Mouse (Mus musculus) heart, postnatal 4 days (tissue): ENCODE results near the gene Gsk3a. TPM values are rescaled to one million over a fixed set of nuclear protein-coding genes. Genes with fewer than 3 reads are reported as not detected.
A peak's percentile ranks its signal among the peaks of the same experiment; 100 is the strongest.
"Not testable (repeated sequence)": the region's sequence is repeated elsewhere in the genome, so short reads cannot be mapped to it uniquely, and the experiment has no call there.

Experiments used
- DNase-seq: peaks from one replicate; pipeline ENCODE4 v3.0.0; 2021
- total RNA-seq, 2 experiments: library from RNA; stranded (reverse); gene quantifications; 2 replicates each; pipeline ENCODE4 v1.2.3; 2021

Gene Gsk3a
- total RNA-seq, 2 experiments from 2014 or later, result 68.2 to 70.9 TPM

DNA sequence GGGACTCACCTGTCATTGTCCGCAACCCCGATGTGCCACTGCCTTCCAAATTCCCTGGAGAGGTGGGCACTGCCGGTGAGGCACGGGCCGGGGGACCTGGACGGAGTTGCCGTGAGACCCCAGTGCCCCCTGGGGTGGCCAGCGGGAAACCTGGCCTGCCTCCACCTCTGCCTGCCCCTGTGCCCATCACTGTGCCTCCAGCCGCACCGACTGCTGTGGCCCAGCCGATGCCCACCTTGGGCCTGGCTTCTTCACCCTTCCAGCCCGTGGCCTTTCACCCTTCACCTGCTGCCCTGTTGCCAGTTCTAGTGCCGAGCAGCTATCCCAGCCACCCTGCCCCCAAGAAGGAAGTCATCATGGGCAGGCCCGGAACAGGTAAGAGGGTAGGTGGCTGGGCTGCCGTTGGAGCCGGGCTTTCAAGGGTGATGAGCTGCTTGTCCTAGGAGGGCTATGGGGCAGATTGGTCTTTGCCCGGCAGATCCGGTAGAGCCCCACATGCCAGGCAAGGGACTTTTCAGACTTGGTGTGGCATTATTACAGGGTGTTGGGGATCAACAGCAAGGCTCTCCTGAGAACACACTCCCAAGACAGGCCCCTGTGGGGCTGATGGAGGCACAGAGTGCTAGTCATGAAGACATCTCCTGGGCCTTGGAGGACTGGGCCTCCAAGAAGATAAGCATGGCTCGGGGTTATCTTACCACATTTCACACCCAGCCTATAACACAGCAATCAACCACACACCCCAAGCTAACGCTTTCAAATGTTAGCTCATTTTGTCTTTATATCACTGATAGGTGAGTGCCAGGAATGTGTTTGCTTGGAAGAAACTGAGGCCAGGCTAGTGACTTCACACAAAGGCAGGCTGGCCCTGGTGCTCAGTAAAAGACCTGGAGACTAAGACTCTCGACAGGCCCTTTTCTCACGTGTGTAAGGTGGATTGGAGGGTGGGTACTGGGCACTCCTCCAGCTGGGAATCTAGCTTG lies 35.9 kb upstream of the Gsk3a start:
- DNase-seq, result no peak

DNA sequence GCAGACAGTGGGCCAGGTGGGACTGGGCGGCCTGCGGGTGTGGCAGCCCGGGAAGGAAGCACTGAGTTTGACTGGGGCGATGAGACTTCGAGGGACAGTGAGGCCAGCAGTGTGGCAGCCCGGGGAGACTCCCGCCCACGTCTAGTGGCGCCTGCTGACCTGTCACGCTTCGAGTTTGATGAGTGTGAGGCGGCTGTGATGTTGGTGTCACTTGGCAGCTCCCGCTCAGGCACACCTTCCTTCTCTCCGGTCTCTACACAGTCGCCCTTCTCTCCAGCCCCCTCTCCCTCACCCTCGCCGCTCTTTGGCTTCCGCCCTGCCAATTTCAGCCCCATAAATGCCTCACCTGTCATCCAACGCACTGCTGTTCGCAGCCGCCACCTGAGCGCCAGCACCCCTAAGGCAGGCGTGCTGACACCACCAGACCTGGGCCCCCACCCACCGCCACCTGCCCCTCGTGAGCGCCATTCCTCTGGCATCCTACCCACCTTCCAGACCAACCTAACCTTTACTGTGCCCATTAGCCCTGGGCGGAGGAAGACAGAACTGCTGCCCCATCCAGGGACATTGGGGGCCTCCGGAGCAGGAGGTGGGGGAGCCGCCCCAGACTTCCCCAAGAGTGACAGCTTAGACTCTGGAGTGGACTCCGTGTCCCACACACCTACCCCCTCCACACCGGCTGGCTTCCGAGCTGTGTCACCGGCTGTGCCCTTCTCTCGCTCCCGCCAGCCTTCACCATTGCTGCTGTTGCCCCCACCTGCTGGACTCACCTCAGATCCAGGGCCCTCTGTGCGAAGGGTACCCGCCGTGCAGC lies 35.0 kb upstream of the Gsk3a start:
- DNase-seq, result no peak

GRCm38 (mm10) chr7:25271651-25272444 lies 34.2 kb upstream of the Gsk3a start:
- DNase-seq, result no peak

DNA sequence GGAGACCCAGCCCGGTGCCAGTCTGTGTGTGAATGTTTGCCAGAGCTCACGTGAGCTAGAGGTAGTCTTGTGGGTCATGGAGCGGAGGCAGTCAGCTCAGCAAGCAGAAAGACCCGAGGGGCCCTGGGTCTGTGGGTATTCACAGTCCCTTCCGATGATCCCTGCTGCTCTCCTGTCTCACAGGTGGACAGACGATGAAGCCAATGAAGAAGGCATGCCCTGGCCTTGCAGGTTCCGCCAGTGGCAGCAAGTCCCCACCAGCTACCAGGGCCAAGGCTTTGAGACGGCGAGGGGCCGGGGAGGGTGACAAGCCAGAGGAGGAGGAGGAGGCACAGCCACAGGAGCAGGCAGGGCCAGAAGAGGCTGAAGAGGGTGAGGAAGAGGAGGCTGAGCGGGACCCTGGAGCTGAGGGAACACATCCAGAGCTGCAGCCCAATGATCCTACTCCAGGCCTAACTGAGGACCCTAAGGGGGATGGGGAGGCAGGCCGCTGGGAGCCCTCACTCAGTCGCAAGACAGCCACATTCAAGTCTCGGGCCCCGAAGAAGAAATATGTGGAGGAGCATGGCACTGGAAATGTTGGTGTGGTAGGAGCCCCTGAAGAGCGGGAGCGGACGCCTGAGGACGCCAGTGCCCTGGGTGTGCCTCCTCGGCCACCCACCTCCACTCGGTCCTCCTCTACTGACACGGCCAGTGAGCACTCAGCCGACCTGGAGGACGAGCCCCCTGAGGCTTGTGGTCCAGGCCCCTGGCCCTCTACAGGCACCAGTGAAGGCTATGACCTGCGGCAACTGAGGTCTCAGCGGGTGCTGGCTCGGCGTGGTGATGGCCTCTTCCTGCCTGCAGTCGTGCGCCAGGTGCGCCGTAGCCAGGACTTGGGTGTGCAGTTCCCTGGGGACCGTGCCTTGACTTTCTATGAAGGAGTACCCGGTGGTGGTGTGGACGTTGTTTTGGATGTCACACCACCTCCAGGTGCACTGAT lies 33.3 kb upstream of the Gsk3a start:
- no peak for DNase-seq

GRCm38 (mm10) chr7:25269545-25270271 lies 32.1 kb upstream of the Gsk3a start:
- peak; percentile 6 for DNase-seq

- peak; percentile 13 for DNase-seq
These were observed 31.4 kb upstream of the Gsk3a start for GRCm38 (mm10) chr7:25269029-25269428.

DNA sequence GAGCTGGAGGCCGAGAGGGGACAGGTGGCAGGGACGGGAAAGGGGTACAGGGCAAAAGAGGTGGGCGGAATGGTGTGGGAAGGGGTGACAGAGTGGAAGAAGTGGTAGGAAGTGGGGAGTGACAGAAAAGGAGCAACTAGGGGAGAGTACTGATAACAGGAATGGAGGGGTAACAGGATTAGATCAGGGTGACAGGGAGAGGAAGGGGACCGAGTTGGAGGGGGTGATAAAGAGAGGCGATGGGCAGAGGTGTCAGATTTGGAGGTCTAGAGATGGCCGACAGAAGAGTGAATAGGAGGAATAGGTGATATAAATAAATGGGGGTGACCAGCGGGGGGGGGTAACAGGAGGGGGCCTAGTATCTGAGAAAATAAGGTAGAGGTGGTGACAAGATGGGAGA lies 30.9 kb upstream of the Gsk3a start:
- no peak for DNase-seq

DNA sequence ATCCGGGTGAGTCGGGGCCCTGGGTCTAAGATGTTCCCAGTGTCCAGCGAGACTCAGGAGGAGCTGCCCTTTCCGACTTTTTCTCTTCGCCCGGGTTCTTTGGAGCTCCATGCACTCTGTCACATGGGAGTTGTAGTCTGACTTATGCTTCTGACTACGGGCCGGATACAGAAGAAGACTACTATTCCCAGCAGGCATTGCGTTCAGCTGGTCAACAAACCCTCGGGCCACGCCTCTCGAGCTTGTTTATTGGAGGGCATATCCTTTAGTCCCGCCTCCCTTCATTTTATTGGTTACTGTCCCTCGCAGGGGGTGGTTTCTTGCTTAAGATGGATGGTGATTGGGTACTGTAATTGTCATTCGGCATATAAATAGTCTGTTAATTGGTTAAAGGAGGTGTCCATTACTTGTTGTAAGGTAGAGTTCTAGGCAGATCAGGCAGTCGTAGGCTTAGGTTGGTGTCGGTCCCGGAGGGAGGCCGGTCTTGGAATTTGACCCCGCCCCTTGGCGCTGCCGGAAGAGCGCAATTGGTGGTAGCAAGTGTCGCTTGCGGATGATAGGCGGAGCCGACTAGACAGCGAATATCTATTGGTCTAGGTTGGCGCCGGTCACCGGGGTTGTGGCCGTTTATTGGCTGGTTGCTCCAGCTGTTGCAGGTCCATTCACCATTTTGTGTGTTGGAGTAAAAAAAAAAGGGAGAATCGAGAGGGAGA lies 30.3 kb upstream of the Gsk3a start:
- peak; percentile 99 for DNase-seq

DNA sequence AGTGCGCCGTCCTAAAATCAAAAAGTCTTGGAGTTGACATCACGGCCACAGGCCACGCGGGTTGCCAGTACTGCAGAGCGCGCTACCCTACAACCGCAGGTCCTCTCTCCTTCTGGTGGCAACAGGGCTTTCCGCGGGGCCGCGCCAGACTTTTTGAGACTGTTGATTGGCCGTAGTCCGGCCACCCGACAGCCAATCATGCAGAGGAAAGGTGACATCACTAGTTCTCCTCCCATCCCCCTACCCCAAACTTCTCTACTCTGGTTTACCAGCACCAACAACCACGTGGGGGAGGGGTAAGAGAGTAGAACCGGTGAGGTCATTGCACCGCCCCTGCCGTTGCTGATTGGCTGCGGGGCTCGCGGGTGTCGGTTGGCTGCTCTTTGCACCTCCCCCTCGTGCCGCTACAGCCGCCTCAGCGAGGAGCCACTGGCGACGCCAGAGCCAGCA lies 29.7 kb upstream of the Gsk3a start, which contains the start of gene Cic:
Gene Cic, plus strand, starts transcription at position 404 of the 450 bp plus-strand sequence.
- peak; percentile 98 for DNase-seq

- DNase-seq, result no peak
These were observed 28.7 kb upstream of the Gsk3a start for GRCm38 (mm10) chr7:25266180-25266962.

- not testable (repeated sequence) for DNase-seq
These were observed 28.1 kb upstream of the Gsk3a start for GRCm38 (mm10) chr7:25265743-25266142.

- DNase-seq, result no peak
These were observed 26.6 kb upstream of the Gsk3a start for GRCm38 (mm10) chr7:25263968-25264870.

DNA sequence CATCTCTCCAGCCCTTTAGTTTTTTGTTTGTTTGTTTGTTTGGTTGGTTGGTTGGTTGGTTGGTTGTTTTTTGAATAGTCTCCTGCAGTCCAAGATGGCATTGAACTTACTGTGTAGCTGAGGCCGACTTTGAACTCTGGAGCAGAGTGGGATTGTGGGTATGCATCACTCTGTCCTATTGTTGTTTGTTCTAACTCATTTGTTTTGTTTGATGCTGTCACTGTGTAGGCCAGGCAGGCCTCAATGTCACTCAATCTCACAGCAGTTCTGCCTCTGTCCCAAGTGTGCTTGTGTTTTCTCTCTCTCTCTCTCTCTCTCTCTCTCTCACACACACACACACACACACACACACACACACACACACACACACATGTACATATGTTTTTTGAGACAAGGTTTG lies 24.2 kb upstream of the Gsk3a start:
- DNase-seq, result no peak

DNA sequence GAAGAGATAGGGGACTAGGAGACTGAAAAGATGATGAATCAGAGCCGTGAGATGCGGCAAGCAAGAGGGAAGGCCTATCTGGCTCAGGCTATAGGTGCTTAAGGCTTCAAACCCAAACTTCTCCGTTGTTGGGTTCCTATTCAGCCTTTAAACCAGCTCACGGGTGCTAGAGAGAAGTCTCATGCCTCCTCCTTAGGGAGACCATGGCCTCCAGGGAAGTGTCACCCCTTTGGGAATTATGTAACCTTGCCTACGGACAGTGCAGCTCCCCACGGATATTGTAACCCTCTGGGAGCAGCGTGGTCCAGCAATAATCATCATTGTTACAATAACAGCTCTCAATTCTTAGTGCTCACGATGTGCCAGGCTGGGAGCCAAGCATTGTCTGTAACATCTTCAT lies 14.2 kb upstream of the Gsk3a start:
- peak; percentile 26 for DNase-seq

GRCm38 (mm10) chr7:25251071-25251791 lies 13.6 kb upstream of the Gsk3a start:
- DNase-seq, result peak; percentile 88

- peak; percentile 98 for DNase-seq
These were observed 12.7 kb upstream of the Gsk3a start, which contains the start of gene Erf for GRCm38 (mm10) chr7:25250141-25250972. Erf (minus strand) TSS chr7:25250761.
